Mouse (Mus musculus) left cerebral cortex, adult 8-10 months (tissue): ENCODE data around the gene Olig1. TPM values are rescaled to one million over a fixed set of nuclear protein-coding genes. Genes with fewer than 3 reads are reported as not detected.
A peak's percentile ranks its signal among the peaks of the same experiment; 100 is the strongest.

Experiments used
- DNase-seq, 2 experiments: peaks; one replicate each; pipeline ENCODE4 v3.0.0; 2022; ENCODE audit warnings: low spot score in 2 of 2
- total RNA-seq, 4 experiments: library from RNA; stranded (reverse); gene quantifications; 2 replicates each; pipeline ENCODE4 v1.2.4; 2022

Gene Olig1
- total RNA-seq, 4 experiments from 2014 or later = 91.6 to 102 (median 92.5) TPM

GRCm38 (mm10) chr16:91303776-91304709, 34.5 kb downstream of the Olig1 start:
- peak in 1 of 2 experiments; percentile 63 for DNase-seq

- peak in 1 of 2 experiments; percentile 62 for DNase-seq
Measured at GRCm38 (mm10) chr16:91305512-91306111, 36.0 kb downstream of the Olig1 start.

- DNase-seq = no peak
Measured at GRCm38 (mm10) chr16:91309872-91310271, 40.3 kb downstream of the Olig1 start.

- no peak for DNase-seq
Measured at GRCm38 (mm10) chr16:91312921-91313320, 43.3 kb downstream of the Olig1 start.

- peak; percentile 39 to 56 for DNase-seq
Measured at GRCm38 (mm10) chr16:91314114-91314775, 44.7 kb downstream of the Olig1 start.

- no peak for DNase-seq
Measured at GRCm38 (mm10) chr16:91320191-91320590, 50.6 kb downstream of the Olig1 start.

GRCm38 (mm10) chr16:91320608-91321007, 51.0 kb downstream of the Olig1 start:
- DNase-seq = no peak

Other genes starting within 250 kb of the Olig1 start
- 10 to 100 TPM; 49.9 to 59.7 (median 53.9) TPM for gene Paxbp1, start 225.2 kb upstream of the Olig1 start, total RNA-seq
- 1 to 10 TPM in 2 of 4 experiments, under 1 TPM in 2; 0.94 to 1.7 (median 1.2) TPM for gene 4932438H23Rik, start 174.7 kb upstream of the Olig1 start, total RNA-seq
- 10 to 100 TPM; 22.0 to 24.1 (median 22.8) TPM for gene Olig2, start 44.3 kb upstream of the Olig1 start, total RNA-seq
- gene Ifnar2, start 103.0 kb downstream of the Olig1 start, total RNA-seq = 10 to 100 TPM; 20.8 to 40.4 (median 27.7) TPM
- not detected for gene Gm21970, start 121.9 kb downstream of the Olig1 start, total RNA-seq
- gene Il10rb, start 136.4 kb downstream of the Olig1 start, total RNA-seq = 10 to 100 TPM; 10.9 to 14.4 (median 11.8) TPM
- 10 to 100 TPM; 45.4 to 56.2 (median 49.8) TPM for gene Ifnar1, start 215.5 kb downstream of the Olig1 start, total RNA-seq